Mouse (Mus musculus) CH12.LX (cell line): ENCODE measurements at regions not wholly inside any gene's neighbourhood (a gene's known extent, or its start where the extent isn't known, plus 50 kb on each side); places are given as distances from the start of the nearest gene placed in this dataset.

Experiments used
- DNase-seq: peaks from one replicate; pipeline ENCODE4 v3.0.0-alpha.2; 2013; ENCODE audit errors: extremely low read depth
- H3K27ac ChIP-seq: 2 replicates; pipeline ENCODE4 v1.5.1; 2012; ENCODE audit warnings: low read depth, mild to moderate bottlenecking, control low read depth, moderate library complexity; ENCODE audit not compliant: insufficient read depth
- H3K27me3 ChIP-seq: replicated peaks from 2 replicates; pipeline ENCODE3; 2012; ENCODE audit warnings: inconsistent platforms
- H3K36me3 ChIP-seq, 2 experiments: replicated peaks in 1 of 2; 2 replicates each; pipeline versions ENCODE3 to v1.6.1; 2012; ENCODE audit warnings: inconsistent platforms in 1 of 2, low read length in 1 of 2, mild to moderate bottlenecking in 1 of 2, mixed read lengths in 1 of 2, moderate library complexity in 1 of 2; ENCODE audit not compliant: control insufficient read depth in 1 of 2, insufficient read depth in 1 of 2
- H3K4me1 ChIP-seq, 2 experiments: 2 replicates each; pipeline ENCODE4 v1.6.1; 2012; ENCODE audit warnings: inconsistent platforms in 1 of 2, moderate library complexity in 1 of 2; ENCODE audit not compliant: insufficient read depth in 2 of 2, control insufficient read depth in 1 of 2
- H3K4me2 ChIP-seq: 2 replicates; pipeline ENCODE4 v1.6.1; 2012; ENCODE audit warnings: low read depth, mild to moderate bottlenecking, control low read depth; ENCODE audit not compliant: poor library complexity, insufficient read depth, severe bottlenecking
- H3K4me3 ChIP-seq, 3 experiments: fragments of 150-350 bp in 1 of 3; sonication (generic) in 1 of 3; replicated peaks in 1 of 3; 2 replicates each; pipeline versions ENCODE3 to v1.5.1; 2011 to 2012; ENCODE audit warnings: low read depth in 2 of 3, low read length in 2 of 3, mild to moderate bottlenecking in 2 of 3, moderate library complexity in 2 of 3, control low read depth in 1 of 3, improper control_type of control experiment in 1 of 3, inconsistent platforms in 1 of 3, mixed read lengths in 1 of 3; ENCODE audit not compliant: poor library complexity in 1 of 3
- H3K79me2 ChIP-seq: replicated peaks from 2 replicates; pipeline ENCODE4 v1.6.1; 2012; ENCODE audit warnings: mild to moderate bottlenecking, moderate library complexity; ENCODE audit not compliant: control insufficient read depth, poor library complexity, insufficient read depth, severe bottlenecking; ENCODE audit errors: extremely low read depth
- H3K9ac ChIP-seq: 2 replicates; pipeline ENCODE4 v1.6.1; 2012; ENCODE audit warnings: low read depth, mild to moderate bottlenecking, control low read depth, moderate library complexity; ENCODE audit not compliant: insufficient read depth
- H3K9me3 ChIP-seq: replicated peaks from 2 replicates; pipeline ENCODE3; 2012; ENCODE audit warnings: low read length, inconsistent platforms, mixed read lengths
- CHD1 ChIP-seq: IDR thresholded peaks from 2 replicates; pipeline ENCODE4 v1.6.1; 2012; ENCODE audit warnings: low read depth, low read length, improper control_type of control experiment, inconsistent platforms
- CHD2 ChIP-seq: IDR thresholded peaks from 2 replicates; pipeline ENCODE4 v1.6.1; 2011; ENCODE audit warnings: low read length, improper control_type of control experiment
- CTCF ChIP-seq, 2 experiments: IDR thresholded peaks in 1 of 2; conservative IDR thresholded peaks in 1 of 2; 2 replicates each; pipeline ENCODE4 v1.5.1; 2011 to 2012; ENCODE audit warnings: low read depth in 2 of 2, low read length in 2 of 2, improper control_type of control experiment in 1 of 2, inconsistent platforms in 1 of 2, mild to moderate bottlenecking in 1 of 2, moderate library complexity in 1 of 2
- E2F4 ChIP-seq: IDR thresholded peaks from 2 replicates; pipeline ENCODE4 v1.6.1; 2011; ENCODE audit warnings: low read depth, low read length, improper control_type of control experiment; ENCODE audit not compliant: insufficient replicate concordance
- ELF1 ChIP-seq: IDR thresholded peaks from 2 replicates; pipeline ENCODE4 v1.6.1; 2014; ENCODE audit warnings: low read depth, mild to moderate bottlenecking, inconsistent platforms, low read length, improper control_type of control experiment
- EP300 ChIP-seq: IDR thresholded peaks from 2 replicates; pipeline ENCODE4 v1.6.1; 2011; ENCODE audit warnings: low read length, improper control_type of control experiment
- ETS1 ChIP-seq: conservative IDR thresholded peaks from 2 replicates; pipeline ENCODE4 v1.6.1; 2012; ENCODE audit warnings: low read depth, mild to moderate bottlenecking, inconsistent platforms, low read length, improper control_type of control experiment, moderate library complexity
- GABPA ChIP-seq: IDR thresholded peaks from 2 replicates; pipeline ENCODE4 v1.6.1; 2012; ENCODE audit warnings: low read depth, low read length, improper control_type of control experiment, inconsistent platforms; ENCODE audit not compliant: insufficient replicate concordance
- IRF4 ChIP-seq: IDR thresholded peaks from 2 replicates; pipeline ENCODE4 v1.6.1; 2014; ENCODE audit warnings: low read depth, mild to moderate bottlenecking, inconsistent platforms, low read length, improper control_type of control experiment
- JUN ChIP-seq: IDR thresholded peaks from 2 replicates; pipeline ENCODE4 v1.6.1; 2011; ENCODE audit warnings: low read depth, mild to moderate bottlenecking, low read length, improper control_type of control experiment, moderate library complexity; ENCODE audit not compliant: insufficient read depth
- JUND ChIP-seq: conservative IDR thresholded peaks from 2 replicates; pipeline ENCODE4 v1.6.1; 2011; ENCODE audit warnings: low read depth, low read length, improper control_type of control experiment
- KAT2A ChIP-seq: IDR thresholded peaks from 2 replicates; pipeline ENCODE4 v1.6.1; 2012; ENCODE audit warnings: low read length, improper control_type of control experiment, inconsistent platforms; ENCODE audit not compliant: insufficient replicate concordance
- MAFK ChIP-seq: IDR thresholded peaks from 2 replicates; pipeline ENCODE4 v1.6.1; 2011; ENCODE audit warnings: low read length, improper control_type of control experiment; ENCODE audit not compliant: insufficient replicate concordance
- MEF2A ChIP-seq: IDR thresholded peaks from 2 replicates; pipeline ENCODE4 v1.6.1; 2014; ENCODE audit warnings: low read depth, mild to moderate bottlenecking, inconsistent platforms, low read length, improper control_type of control experiment, borderline replicate concordance
- MYC ChIP-seq: IDR thresholded peaks from 2 replicates; pipeline ENCODE4 v1.6.1; 2011; ENCODE audit warnings: low read depth, mild to moderate bottlenecking, improper control_type of control experiment, low read length
- NELFE ChIP-seq: IDR thresholded peaks from 2 replicates; pipeline ENCODE4 v1.6.1; 2011; ENCODE audit warnings: low read depth, low read length, improper control_type of control experiment
- NRF1 ChIP-seq: IDR thresholded peaks from 2 replicates; pipeline ENCODE4 v1.6.1; 2014; ENCODE audit warnings: low read depth, mild to moderate bottlenecking, inconsistent platforms, low read length, improper control_type of control experiment, moderate library complexity
- PAX5 ChIP-seq: IDR thresholded peaks from 2 replicates; pipeline ENCODE4 v1.6.1; 2012; ENCODE audit warnings: low read length, inconsistent platforms, mixed read lengths
- RAD21 ChIP-seq: IDR thresholded peaks from 2 replicates; pipeline ENCODE4 v1.6.1; 2011; ENCODE audit warnings: low read depth, mild to moderate bottlenecking, low read length, improper control_type of control experiment, moderate library complexity
- RCOR1 ChIP-seq: conservative IDR thresholded peaks from 2 replicates; pipeline ENCODE4 v1.6.1; 2012; ENCODE audit warnings: low read depth, mild to moderate bottlenecking, inconsistent platforms, low read length, improper control_type of control experiment
- SMC3 ChIP-seq: IDR thresholded peaks from 2 replicates; pipeline ENCODE4 v1.6.1; 2011; ENCODE audit warnings: low read depth, low read length, improper control_type of control experiment
- TCF12 ChIP-seq: IDR thresholded peaks from 2 replicates; pipeline ENCODE4 v1.6.1; 2014; ENCODE audit warnings: low read depth, mild to moderate bottlenecking, inconsistent platforms, low read length, improper control_type of control experiment
- UBTF ChIP-seq: IDR thresholded peaks from 2 replicates; pipeline ENCODE4 v1.6.1; 2012; ENCODE audit warnings: low read depth, mild to moderate bottlenecking, inconsistent platforms, low read length, improper control_type of control experiment, moderate library complexity
- USF2 ChIP-seq: conservative IDR thresholded peaks from 2 replicates; pipeline ENCODE4 v1.6.1; 2011; ENCODE audit warnings: low read depth, low read length, improper control_type of control experiment
- ZKSCAN1 ChIP-seq: IDR thresholded peaks from 2 replicates; pipeline ENCODE4 v1.6.1; 2012; ENCODE audit warnings: low read depth, inconsistent platforms, low read length, improper control_type of control experiment, borderline replicate concordance
- ZNF384 ChIP-seq: IDR thresholded peaks from 2 replicates; pipeline ENCODE4 v1.6.1; 2012; ENCODE audit warnings: low read depth, low read length, improper control_type of control experiment, inconsistent platforms
- dilution Hi-C: fragments of 300-500 bp; cut with MboI; formaldehyde crosslinking; loops from 2 replicates; pipeline ENCODE4 v1.14.3; 2020; ENCODE audit warnings: low sequenced_read_pairs; ENCODE audit not compliant: extremely low pct_unique_long_range_greater_than_20kb, extremely low pct_ligation_motif_present
- in situ Hi-C: fragments of 300-500 bp; cut with MboI; formaldehyde crosslinking; loops from 3 replicates; pipeline ENCODE4 v1.14.3; 2019; ENCODE audit warnings: low sequenced_read_pairs, low pct_ligation_motif_present, low pct_unique_long_range_greater_than_20kb, mixed read lengths

GRCm38 (mm10) chr2:166386817-166387216 lies 231.4 kb upstream of the Sulf2 start:
- Histone ChIP-seq H3K4me1 (peaks cover 0 to 11% of the 10 kb centered on the region in 2 experiments; a peak in 2 of 4 replicates), H3K9me3 (no peaks in the 10 kb centered on the region)
- TF ChIP-seq UBTF = no peak
- no peak for TF ChIP-seq GABPA
- no peak for TF ChIP-seq IRF4
- TF ChIP-seq MYC = no peak
- no peak for TF ChIP-seq CHD1
- TF ChIP-seq ETS1 = no peak
- TF ChIP-seq MEF2A = no peak
- no peak for TF ChIP-seq TCF12
- TF ChIP-seq CTCF (conservative IDR thresholded peaks at IDR 0.05 in 1 of 2, IDR thresholded peaks at IDR 0.05 in 1 of 2; ENCODE audit: low read depth in 2 of 2, low read length in 2 of 2) = no peak
- TF ChIP-seq MAFK = no peak
- TF ChIP-seq USF2 = no peak
- no peak for TF ChIP-seq E2F4
- no peak for TF ChIP-seq ZKSCAN1
- no peak for TF ChIP-seq JUN
- TF ChIP-seq PAX5 = no peak
- TF ChIP-seq ELF1 = no peak
- TF ChIP-seq RCOR1 = no peak
- TF ChIP-seq EP300 = no peak
- no peak for TF ChIP-seq ZNF384
- TF ChIP-seq, all 38 proteins: peak for 0
- no peaks in the 10 kb centered on the region for H3K79me2 ChIP-seq
- in situ Hi-C loops = no loop called here
- H3K27me3 ChIP-seq = peaks cover 14% of the 10 kb centered on the region
- DNase-seq = no peak
- H3K4me3 ChIP-seq = no peak overlapping the region
- H3K27ac ChIP-seq = no peak overlapping the region
- no peak overlapping the region for H3K4me2 ChIP-seq
- no peak overlapping the region for H3K9ac ChIP-seq
- no peaks in the 10 kb centered on the region for H3K36me3 ChIP-seq
- dilution Hi-C loops = no loop called here

GRCm38 (mm10) chr2:166384583-166384982 lies 229.1 kb upstream of the Sulf2 start:
- no peaks in the 10 kb centered on the region for H3K36me3 ChIP-seq
- H3K27me3 ChIP-seq = peaks cover 16% of the 10 kb centered on the region
- H3K27ac ChIP-seq = no peak overlapping the region
- DNase-seq = no peak
- no peaks in the 10 kb centered on the region for H3K79me2 ChIP-seq
- no peak overlapping the region for H3K4me2 ChIP-seq
- H3K4me3 ChIP-seq = no peak overlapping the region
- peaks cover 0 to 11% of the 10 kb centered on the region in 2 experiments; a peak in 2 of 4 replicates for H3K4me1 ChIP-seq
- no peaks in the 10 kb centered on the region for H3K9me3 ChIP-seq
- in situ Hi-C loops = no loop called here
- dilution Hi-C loops = no loop called here
- TF ChIP-seq JUND = no peak
- no peak for TF ChIP-seq NRF1
- TF ChIP-seq JUN = no peak
- no peak for TF ChIP-seq MYC
- no peak for TF ChIP-seq KAT2A
- no peak for TF ChIP-seq CHD2
- no peak for TF ChIP-seq SMC3
- TF ChIP-seq RAD21 = no peak
- no peak for TF ChIP-seq NELFE
- no peak for TF ChIP-seq ZNF384
- no peak for TF ChIP-seq EP300
- no peak overlapping the region for H3K9ac ChIP-seq
